Mouse (Mus musculus) midbrain, embryonic 16.5 days (tissue): Measurements from ENCODE around the gene Leprot. TPM values are rescaled to one million over a fixed set of nuclear protein-coding genes. Genes with fewer than 3 reads are reported as not detected.

Experiments used
- ATAC-seq: fragments of 200-750 bp; cut with Nextera tagmentation; 2 replicates; pipeline ENCODE4 v1.8.0; 2017; ENCODE audit warnings: moderate TSS enrichment
- H3K27ac ChIP-seq: fragments of 300-500 bp; sonication (generic); 2 replicates; pipeline ENCODE4 v1.5.1; 2014; ENCODE audit warnings: mild to moderate bottlenecking, low read length, mixed read lengths
- H3K27me3 ChIP-seq: fragments of 300-500 bp; sonication (generic); 2 replicates; pipeline ENCODE4 v1.6.1; 2014; ENCODE audit warnings: low read depth, low read length, mixed read lengths; ENCODE audit not compliant: control insufficient read depth, insufficient read depth
- H3K36me3 ChIP-seq: fragments of 300-500 bp; sonication (generic); 2 replicates; pipeline ENCODE4 v1.6.1; 2014; ENCODE audit warnings: mild to moderate bottlenecking, low read length, moderate library complexity, mixed read lengths; ENCODE audit not compliant: control insufficient read depth, insufficient read depth
- H3K4me1 ChIP-seq: fragments of 300-500 bp; sonication (generic); 2 replicates; pipeline ENCODE4 v1.6.1; 2014; ENCODE audit warnings: mild to moderate bottlenecking, low read length, mixed read lengths; ENCODE audit not compliant: control insufficient read depth, insufficient read depth
- H3K4me2 ChIP-seq: fragments of 300-500 bp; sonication (generic); 2 replicates; pipeline ENCODE4 v1.6.1; 2014; ENCODE audit warnings: mild to moderate bottlenecking, low read length, mixed read lengths
- H3K4me3 ChIP-seq: fragments of 300-500 bp; sonication (generic); 2 replicates; pipeline ENCODE4 v1.5.1; 2014; ENCODE audit warnings: low read depth, mild to moderate bottlenecking, low read length, moderate library complexity, mixed read lengths
- H3K9ac ChIP-seq: fragments of 300-500 bp; sonication (generic); 2 replicates; pipeline ENCODE4 v1.6.1; 2014; ENCODE audit warnings: low read depth, low read length, mixed read lengths
- H3K9me3 ChIP-seq: fragments of 300-500 bp; sonication (generic); replicated peaks from 2 replicates; pipeline ENCODE4 v1.6.1; 2014; ENCODE audit warnings: mild to moderate bottlenecking, low read length, mixed read lengths; ENCODE audit not compliant: control insufficient read depth, poor library complexity, severe bottlenecking
- WGBS: fragments of 180-500 bp; shearing (Covaris S2); extraction: QIAGEN DNeasy Blood & Tissue Kit; methylation state at CpG from one replicate; pipeline ENCODE4 v1.1.7; 2014; 5-methylcytosine and 5-hydroxymethylcytosine counted together
- polyA plus RNA-seq: library from polyadenylated mRNA; unstranded; fragments of >200 nt; fragmentation: Nextera tagmentation; extraction: Ambion mirVana; gene quantifications from 2 replicates; pipeline ENCODE4 v1.2.1, GENCODE M21; 2015

Gene Leprot
- polyA plus RNA-seq, 1 experiment from 2014 or later, result 111 TPM

DNA sequence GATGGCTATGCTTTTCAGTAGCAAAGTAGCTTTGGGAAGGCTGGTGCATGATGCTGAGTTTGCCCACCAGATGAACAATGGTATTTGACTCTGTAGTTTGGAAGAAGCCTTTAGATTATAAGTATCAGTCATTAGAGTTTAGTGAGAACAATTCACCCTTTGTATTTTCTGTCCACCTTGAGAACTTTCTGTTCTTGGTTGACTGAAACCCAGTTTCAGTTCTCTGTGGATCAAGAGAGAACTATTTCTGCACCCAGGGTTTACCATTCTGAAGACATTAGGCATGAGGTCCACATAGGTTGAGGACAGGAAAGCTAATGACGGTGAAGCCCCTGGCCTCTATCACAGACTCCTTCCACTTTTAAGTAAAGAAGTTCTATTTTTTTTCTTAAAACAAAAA is 10.0 kb upstream of the Leprot start:
- 91% methylated on average over 1 of the region's 1 CpGs for WGBS
- Histone ChIP-seq H3K9ac (no peak overlapping the region), H3K27me3 (no peaks in the 10 kb centered on the region), H3K4me1 (no peaks in the 10 kb centered on the region), H3K27ac (no peak overlapping the region), H3K4me2 (no peak overlapping the region), H3K4me3 (no peak overlapping the region), H3K9me3 (no peaks in the 10 kb centered on the region), H3K36me3 (peaks cover 40% of the 10 kb centered on the region)
- ATAC-seq, result no peak

DNA sequence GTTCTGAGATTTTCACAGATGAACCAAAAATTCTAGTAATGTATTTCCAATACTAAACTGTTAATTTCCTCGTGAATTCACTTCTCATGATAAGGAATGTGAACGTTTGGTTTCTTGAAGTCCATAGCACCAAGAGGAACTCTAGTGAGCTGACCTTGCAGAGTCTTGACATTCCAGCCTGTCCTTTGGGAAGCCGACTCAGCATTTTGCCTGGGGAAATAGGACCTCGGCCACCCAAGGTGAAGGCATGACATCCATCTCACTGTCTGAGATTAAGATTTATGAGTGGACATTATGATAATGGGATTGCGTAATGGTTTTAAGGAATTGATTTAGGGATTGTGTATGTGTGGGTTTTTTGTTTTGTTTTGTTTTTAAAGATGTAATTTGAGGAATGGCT is 6.9 kb upstream of the Leprot start:
- Histone ChIP-seq H3K9ac (no peak overlapping the region), H3K4me2 (no peak overlapping the region), H3K4me3 (no peak overlapping the region), H3K9me3 (no peaks in the 10 kb centered on the region), H3K27ac (no peak overlapping the region), H3K4me1 (no peaks in the 10 kb centered on the region), H3K27me3 (no peaks in the 10 kb centered on the region), H3K36me3 (peaks cover 34% of the 10 kb centered on the region)
- no peak for ATAC-seq
- 87% methylated on average over 5 of the region's 5 CpGs for WGBS

DNA sequence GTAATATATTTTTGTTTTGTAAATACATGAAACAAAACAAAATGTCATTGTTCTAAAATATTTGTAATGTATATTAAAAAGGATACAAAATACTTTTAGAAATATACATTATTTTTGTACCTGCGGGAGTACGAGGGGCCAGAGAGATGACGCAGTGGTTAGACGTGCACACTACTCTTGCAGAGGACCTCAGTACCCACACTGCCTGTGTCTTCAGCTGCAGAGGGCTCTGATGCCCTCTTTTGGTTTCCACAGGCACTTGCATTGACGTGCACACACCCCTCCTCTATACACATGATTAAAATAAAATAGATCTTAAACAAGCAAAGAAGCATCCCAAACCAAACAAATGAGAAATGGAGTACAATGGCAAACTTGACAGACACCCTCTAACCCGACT is 4.8 kb upstream of the Leprot start:
- H3K9ac ChIP-seq, result no peak overlapping the region
- no peak overlapping the region for H3K27ac ChIP-seq
- 83% methylated on average over 6 of the region's 6 CpGs for WGBS
- peaks cover 24% of the 10 kb centered on the region for H3K36me3 ChIP-seq
- no peaks in the 10 kb centered on the region for H3K4me1 ChIP-seq
- H3K4me2 ChIP-seq, result no peak overlapping the region
- H3K9me3 ChIP-seq, result no peaks in the 10 kb centered on the region
- ATAC-seq, result no peak
- no peak overlapping the region for H3K4me3 ChIP-seq
- H3K27me3 ChIP-seq, result no peaks in the 10 kb centered on the region

DNA sequence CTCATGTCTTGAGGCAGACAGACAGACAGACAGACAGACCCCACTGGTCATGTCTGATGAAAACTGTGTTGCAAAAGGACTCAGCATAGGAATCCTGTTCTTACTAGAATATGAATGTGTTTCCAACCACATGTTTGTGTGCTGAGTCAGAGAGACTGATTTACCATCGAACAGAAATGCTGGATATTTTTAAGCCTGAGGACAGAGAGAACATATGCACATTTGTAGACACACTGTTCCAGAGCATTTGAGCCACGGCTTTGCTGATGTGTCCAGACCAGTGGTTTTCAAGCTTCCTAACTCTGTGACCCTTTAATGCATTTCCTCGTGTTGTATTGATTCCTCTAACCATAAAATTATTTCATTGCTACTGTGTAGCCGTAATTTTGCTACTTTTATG is 4.3 kb upstream of the Leprot start:
- Histone ChIP-seq H3K4me2 (no peak overlapping the region), H3K27ac (no peak overlapping the region), H3K27me3 (no peaks in the 10 kb centered on the region), H3K9ac (no peak overlapping the region), H3K4me3 (no peak overlapping the region), H3K4me1 (no peaks in the 10 kb centered on the region; the same call in 1 of the 2 replicates), H3K9me3 (no peaks in the 10 kb centered on the region), H3K36me3 (peaks cover 22% of the 10 kb centered on the region)
- 86% methylated on average over 4 of the region's 4 CpGs for WGBS
- no peak for ATAC-seq

DNA sequence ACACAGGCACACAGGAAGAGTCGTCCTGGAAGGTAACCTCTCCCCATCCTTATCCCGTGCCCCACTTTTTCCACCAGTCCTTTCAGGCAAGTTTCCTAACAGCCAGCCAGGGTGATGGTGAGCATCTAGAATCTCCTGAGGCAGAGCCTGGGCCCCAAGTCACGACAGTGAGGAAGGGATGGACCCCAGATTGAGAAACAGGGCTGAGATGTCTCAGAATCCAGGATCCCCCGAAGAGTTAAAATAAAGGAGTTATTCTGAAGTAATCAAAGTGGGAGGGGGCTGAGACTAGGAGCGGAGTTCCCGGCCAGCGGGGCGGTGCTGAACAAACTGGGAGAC is 692 bp upstream of the Leprot start:
- Histone ChIP-seq H3K9ac (peak overlapping the region; percentile 65), H3K27ac (peak overlapping the region; percentile 83), H3K9me3 (no peaks in the 10 kb centered on the region), H3K4me2 (peak overlapping the region; percentile 63), H3K36me3 (peaks cover 3% of the 10 kb centered on the region; the same call in 1 of the 2 replicates), H3K27me3 (no peaks in the 10 kb centered on the region), H3K4me3 (peak overlapping the region; percentile 84), H3K4me1 (peaks cover 14% of the 10 kb centered on the region)
- no peak for ATAC-seq
- WGBS, result under 1% methylated on average over 8 of the region's 8 CpGs

DNA sequence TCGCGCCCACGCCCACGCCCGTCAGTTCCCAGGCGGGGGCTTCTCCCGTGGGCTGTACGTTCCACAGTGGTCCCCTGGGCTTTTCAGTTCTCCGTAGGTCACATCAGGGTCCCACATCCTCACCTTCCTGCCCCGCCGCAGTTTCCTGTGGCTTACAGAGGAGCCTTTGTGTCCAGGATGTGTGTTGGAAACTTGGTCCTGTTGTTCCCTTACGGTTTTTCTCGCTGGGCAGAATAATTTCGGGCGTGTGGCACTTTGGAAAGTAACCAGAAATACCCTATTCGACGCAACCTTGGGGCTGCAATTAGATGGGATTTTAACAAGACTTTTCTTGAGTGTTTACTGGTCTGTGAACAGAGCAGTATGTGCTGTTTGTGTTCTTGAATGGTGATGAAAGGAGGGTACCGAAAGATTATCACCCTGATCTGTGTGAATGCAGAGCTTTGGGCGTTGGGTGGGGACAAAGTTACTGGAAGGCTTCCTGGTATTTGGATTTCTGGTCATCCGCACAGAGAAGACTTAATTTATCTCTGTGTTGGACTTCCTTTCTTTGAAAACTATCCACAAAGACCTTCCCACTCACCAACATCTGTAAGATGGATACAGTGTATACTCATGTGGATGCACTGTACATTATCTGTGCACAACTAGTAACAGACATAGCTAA is 591 bp downstream of the Leprot start:
- Histone ChIP-seq H3K27me3 (no peaks in the 10 kb centered on the region), H3K4me3 (peak overlapping the region; percentile 84), H3K4me1 (peaks cover 14% of the 10 kb centered on the region), H3K27ac (peak overlapping the region; percentile 95), H3K36me3 (no peaks in the 10 kb centered on the region), H3K9me3 (no peaks in the 10 kb centered on the region), H3K4me2 (peak overlapping the region; percentile 80), H3K9ac (peak overlapping the region; percentile 94)
- no peak for ATAC-seq
- under 1% methylated on average over 20 of the region's 20 CpGs for WGBS

DNA sequence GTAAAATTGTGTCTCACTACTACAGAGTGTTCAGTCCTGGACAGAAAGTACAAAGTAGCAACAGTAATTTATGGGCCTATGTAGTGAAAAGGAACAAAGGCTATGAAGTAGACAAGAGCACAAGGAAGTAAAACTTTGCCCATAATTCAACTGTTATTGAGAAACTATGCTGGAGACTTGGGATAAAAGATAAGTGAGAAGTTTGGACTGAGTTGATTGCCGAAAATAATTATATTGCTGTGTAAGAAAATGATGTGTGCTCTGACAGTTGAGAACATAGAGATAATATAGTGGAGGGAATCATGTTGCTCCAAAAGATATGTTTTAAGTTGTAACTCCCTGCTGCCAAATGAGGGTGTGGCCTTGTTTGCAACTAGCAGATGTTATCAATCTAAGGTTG is 1.2 kb downstream of the Leprot start:
- Histone ChIP-seq H3K36me3 (no peaks in the 10 kb centered on the region), H3K27me3 (no peaks in the 10 kb centered on the region), H3K9me3 (no peaks in the 10 kb centered on the region), H3K4me2 (peak overlapping the region; percentile 80), H3K27ac (peak overlapping the region; percentile 95; the same call in 1 of the 2 replicates), H3K4me1 (peaks cover 14% of the 10 kb centered on the region), H3K9ac (peak overlapping the region; percentile 94), H3K4me3 (peak overlapping the region; percentile 84)
- ATAC-seq, result no peak
- WGBS, result 90% methylated on average over 1 of the region's 1 CpGs

DNA sequence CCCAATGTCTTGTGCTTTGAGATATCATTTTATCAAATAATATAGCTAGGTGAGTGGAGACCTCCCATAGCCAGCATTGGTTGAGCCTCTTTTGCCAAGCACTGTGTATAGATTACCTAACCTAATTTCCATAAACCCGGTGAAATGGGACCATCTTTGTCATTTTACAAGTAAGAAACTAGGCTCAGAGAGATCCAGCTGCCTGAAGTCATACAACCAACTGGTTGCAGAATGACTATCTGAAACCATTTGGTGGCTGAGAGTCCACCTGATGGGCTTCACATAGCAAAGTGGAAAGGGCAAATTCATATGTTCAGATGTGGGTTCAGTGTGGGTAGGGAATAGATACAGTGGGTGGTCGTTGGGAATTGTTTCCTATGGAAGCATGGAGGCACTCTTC is 3.4 kb downstream of the Leprot start:
- no peak overlapping the region for H3K4me3 ChIP-seq
- H3K4me1 ChIP-seq, result peaks cover 14% of the 10 kb centered on the region
- 90% methylated on average over 2 of the region's 2 CpGs for WGBS
- no peak overlapping the region for H3K4me2 ChIP-seq
- no peaks in the 10 kb centered on the region for H3K36me3 ChIP-seq
- no peaks in the 10 kb centered on the region for H3K9me3 ChIP-seq
- no peak overlapping the region for H3K27ac ChIP-seq
- no peak for ATAC-seq
- H3K27me3 ChIP-seq, result no peaks in the 10 kb centered on the region
- H3K9ac ChIP-seq, result no peak overlapping the region

DNA sequence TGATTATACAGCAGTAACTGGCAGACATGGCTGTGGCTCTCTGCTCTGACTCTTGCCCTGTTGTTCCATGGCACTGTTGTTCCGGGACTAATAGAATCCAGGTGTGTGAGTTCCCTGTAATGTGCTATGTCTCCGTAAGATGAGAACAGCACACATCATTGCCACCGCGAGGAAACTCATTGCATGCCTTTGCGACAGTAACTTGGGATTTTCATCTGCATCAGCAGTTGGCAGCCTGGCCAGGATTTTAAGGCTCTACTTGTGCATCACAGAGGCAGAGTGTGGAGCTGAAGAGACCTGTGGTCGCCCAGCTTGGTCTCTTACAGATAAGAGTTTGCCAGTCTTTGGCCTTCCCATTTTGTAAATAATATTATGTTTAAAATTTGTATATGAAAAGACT is 6.7 kb downstream of the Leprot start:
- ATAC-seq, result no peak
- H3K27ac ChIP-seq, result no peak overlapping the region

More for the DNA sequence above, 6.7 kb downstream of the Leprot start:
- Histone ChIP-seq H3K4me2 (no peak overlapping the region), H3K36me3 (peaks cover 4% of the 10 kb centered on the region; the same call in 1 of the 2 replicates), H3K9me3 (no peaks in the 10 kb centered on the region), H3K4me3 (no peak overlapping the region), H3K27me3 (no peaks in the 10 kb centered on the region), H3K4me1 (peaks cover 4% of the 10 kb centered on the region), H3K9ac (no peak overlapping the region)
- 90% methylated on average over 6 of the region's 6 CpGs for WGBS
